12 mouse cellular contexts compared by ENCODE assay signal in genomic region chr3:41366264-41366663, GRCm38 (mm10).
A peak's percentile ranks its signal among the peaks of the same experiment; 100 is the strongest.
DNase-seq lines count a peak whose midpoint lies in the region; ATAC-seq and TF ChIP-seq lines count a peak whose summit lies in the region.
"Had no signal": no experiment of that assay in that cellular context is flagged by ENCODE, and none has a peak within 500 bp of the region (broad histone marks: within the 10 kb centered on the region; RNA-seq: fewer than 3 reads in every experiment).

No protein-coding gene starts in this region.

- H3K27me3 ChIP-seq in limb, embryonic 14.5 days (ENCODE audit: control insufficient read depth, insufficient read depth, low read length): no peaks in the 10 kb centered on the region
- H3K27me3 ChIP-seq in hindbrain, embryonic 11.5 days (ENCODE audit: control insufficient read depth, insufficient read depth, low read length): no peaks in the 10 kb centered on the region
- H3K27me3 ChIP-seq: forebrain, embryonic 15.5 days; hindbrain, embryonic 13.5 days had no signal

- intact Hi-C loops in heart, postnatal 14 days (cut with DNase I): loop anchor here (5.0 kb wide), 1 partner anchor 41 kb away; no protein-coding TSS in a partner anchor

- H3K4me2 ChIP-seq in limb, embryonic 14.5 days (replicated peaks; ENCODE audit: low read depth, low read length, severe bottlenecking): no peak overlapping the region
- no peak overlapping the region for H3K4me2 ChIP-seq in hindbrain, embryonic 11.5 days (replicated peaks; ENCODE audit: low read depth, low read length)
- H3K4me2 ChIP-seq: forebrain, embryonic 15.5 days; hindbrain, embryonic 13.5 days had no signal

- 0 out of 2 replicates have a peak, but pooled peaks cover 2% of the 10 kb centered on the region for H3K4me1 ChIP-seq in limb, embryonic 14.5 days (ENCODE audit: control insufficient read depth, insufficient read depth, low read length)
- H3K4me1 ChIP-seq in hindbrain, embryonic 11.5 days (replicated peaks; ENCODE audit: control insufficient read depth, insufficient read depth, low read length): no peaks in the 10 kb centered on the region
- H3K4me1 ChIP-seq: forebrain, embryonic 15.5 days; hindbrain, embryonic 13.5 days had no signal

- no peak for TF ChIP-seq POLR2A in limb, embryonic 14.5 days (IDR thresholded peaks at IDR 0.05; ENCODE audit: borderline replicate concordance, extremely low read depth, insufficient read depth, insufficient read length)

- H3K27ac ChIP-seq in limb, embryonic 14.5 days (replicated peaks; ENCODE audit: low read depth, low read length): no peak overlapping the region
- H3K27ac ChIP-seq in hindbrain, embryonic 11.5 days (ENCODE audit: low read depth, low read length): no peak overlapping the region
- H3K27ac ChIP-seq: forebrain, embryonic 15.5 days; hindbrain, embryonic 13.5 days had no signal

- 34% methylated on average over 9 of the region's 9 CpGs for WGBS in limb, embryonic 14.5 days
- WGBS in hindbrain, embryonic 11.5 days: 60% methylated on average over 9 of the region's 9 CpGs

- H3K9ac ChIP-seq in limb, embryonic 14.5 days (ENCODE audit: low read depth, low read length, severe bottlenecking): no peak overlapping the region
- H3K9ac ChIP-seq in hindbrain, embryonic 11.5 days (ENCODE audit: low read depth, low read length): no peak overlapping the region
- H3K9ac ChIP-seq: forebrain, embryonic 15.5 days; hindbrain, embryonic 13.5 days had no signal

- no peaks in the 10 kb centered on the region for H3K36me3 ChIP-seq in limb, embryonic 14.5 days (ENCODE audit: control insufficient read depth, insufficient read depth, low read length)
- no peaks in the 10 kb centered on the region for H3K36me3 ChIP-seq in hindbrain, embryonic 11.5 days (ENCODE audit: control insufficient read depth, insufficient read depth, low read length)
- H3K36me3 ChIP-seq: forebrain, embryonic 15.5 days; hindbrain, embryonic 13.5 days had no signal

- H3K4me3 ChIP-seq in limb, embryonic 14.5 days (replicated peaks; ENCODE audit: low read length): no peak overlapping the region
- H3K4me3 ChIP-seq in hindbrain, embryonic 11.5 days (ENCODE audit: low read depth, low read length): no peak overlapping the region
- H3K4me3 ChIP-seq: forebrain, embryonic 15.5 days; hindbrain, embryonic 13.5 days had no signal

- peak; percentile 50; the same call in 1 of the 2 replicates for ATAC-seq in limb, embryonic 14.5 days (ENCODE audit: low FRiP score, low read depth)
- no peak for ATAC-seq in hindbrain, embryonic 11.5 days (ENCODE audit: low FRiP score)

- no peaks in the 10 kb centered on the region for H3K9me3 ChIP-seq in limb, embryonic 14.5 days (ENCODE audit: control insufficient read depth, low read length)
- H3K9me3 ChIP-seq in hindbrain, embryonic 11.5 days (ENCODE audit: control insufficient read depth, low read length): no peaks in the 10 kb centered on the region
- H3K9me3 ChIP-seq: forebrain, embryonic 15.5 days; hindbrain, embryonic 13.5 days had no signal

- DNase-seq in cerebellum, postnatal 25 days: peak; percentile 18 to 42
- DNase-seq in cerebellum, adult 11 months: no peak
- peak; percentile 54 for DNase-seq in gastrocnemius, postnatal 25 days
- peak; percentile 34 to 40 for DNase-seq in heart, postnatal 14 days
- DNase-seq in limb, embryonic 14.5 days (ENCODE audit: low spot score): peak; percentile 13
- no peak for DNase-seq in spleen, postnatal 36 days (ENCODE audit: low spot score in 2 of 2)
- DNase-seq in frontal cortex, postnatal 14 days (ENCODE audit: low spot score in 2 of 2): no peak
- no peak for DNase-seq in hindbrain, embryonic 11.5 days (ENCODE audit: low spot score)
- DNase-seq: midbrain, embryonic 14.5 days; right cerebral cortex, postnatal 14 days had no signal

Comparison
In these comparisons a context has a peak if more than half of its experiments do, and no peak if none do; other contexts are left out.
1. DNase-seq: peak in cerebellum, postnatal 25 days (2 of 2), gastrocnemius, postnatal 25 days (single experiment), heart, postnatal 14 days (2 of 2) and limb, embryonic 14.5 days (single experiment); none in cerebellum, adult 11 months (single experiment), spleen, postnatal 36 days (0 of 2), frontal cortex, postnatal 14 days (0 of 2) and hindbrain, embryonic 11.5 days (single experiment).